Mouse (Mus musculus) liver, embryonic 14.5 days (tissue): ENCODE data around the gene Cbx4. TPM values are rescaled to one million over a fixed set of nuclear protein-coding genes. Genes with fewer than 3 reads are reported as not detected.
A peak's percentile ranks its signal among the peaks of the same experiment; 100 is the strongest.

ENCODE experiments used
- ATAC-seq: fragments of 200-750 bp; cut with Nextera tagmentation; 2 replicates; pipeline ENCODE4 v1.8.0; 2017; ENCODE audit warnings: moderate number of reproducible peaks, mild to moderate bottlenecking, moderate library complexity; ENCODE audit not compliant: insufficient read depth
- DNase-seq, 3 experiments: peaks; one replicate each; pipeline ENCODE4 v3.0.0-alpha.2; 2012 to 2013; ENCODE audit warnings: low read depth in 3 of 3, low spot score in 3 of 3
- H3K27ac ChIP-seq: fragments of 300-500 bp; sonication (generic); 2 replicates; pipeline ENCODE4 v1.5.1; 2014; ENCODE audit warnings: moderate library complexity, mild to moderate bottlenecking, control low read depth, inconsistent platforms
- H3K27me3 ChIP-seq: fragments of 300-500 bp; sonication (generic); 2 replicates; pipeline ENCODE4 v1.6.1; 2014; ENCODE audit warnings: mild to moderate bottlenecking, low read length, moderate library complexity; ENCODE audit not compliant: control insufficient read depth, insufficient read depth
- H3K36me3 ChIP-seq: fragments of 300-500 bp; sonication (generic); replicated peaks from 2 replicates; pipeline ENCODE4 v1.6.1; 2014; ENCODE audit warnings: low read depth; ENCODE audit not compliant: control insufficient read depth, insufficient read depth
- H3K4me1 ChIP-seq, 2 experiments: fragments of 200-500 bp in 1 of 2; fragments of 300-500 bp in 1 of 2; sonication (generic) in 1 of 2; replicated peaks; 2 replicates each; pipeline ENCODE4 v1.6.1; 2012 to 2014; ENCODE audit warnings: antibody characterized with exemption in 1 of 2, inconsistent platforms in 1 of 2, low read length in 1 of 2; ENCODE audit not compliant: control insufficient read depth in 2 of 2, insufficient read depth in 2 of 2
- H3K4me2 ChIP-seq: fragments of 300-500 bp; sonication (generic); 2 replicates; pipeline ENCODE4 v1.6.1; 2014; ENCODE audit warnings: low read depth, mild to moderate bottlenecking, control low read depth, moderate library complexity
- H3K4me3 ChIP-seq, 2 experiments: fragments of 200-500 bp in 1 of 2; fragments of 300-500 bp in 1 of 2; sonication (generic) in 1 of 2; 2 replicates each; pipeline ENCODE4 v1.5.1; 2012 to 2014; ENCODE audit warnings: low read depth in 2 of 2, low read length in 2 of 2, mild to moderate bottlenecking in 2 of 2, control low read depth in 1 of 2, inconsistent platforms in 1 of 2, moderate library complexity in 1 of 2; ENCODE audit not compliant: insufficient read depth in 1 of 2
- H3K9ac ChIP-seq: fragments of 300-500 bp; sonication (generic); replicated peaks from 2 replicates; pipeline ENCODE4 v1.6.1; 2014; ENCODE audit warnings: mild to moderate bottlenecking, control low read depth, moderate library complexity
- H3K9me3 ChIP-seq: fragments of 300-500 bp; sonication (generic); 2 replicates; pipeline ENCODE4 v1.6.1; 2016; ENCODE audit warnings: low read length, mixed read lengths; ENCODE audit not compliant: control insufficient read depth
- CTCF ChIP-seq: IDR thresholded peaks from 2 replicates; pipeline ENCODE4 v1.5.1; 2016; ENCODE audit warnings: antibody characterized with exemption, low read depth, control low read depth
- EP300 ChIP-seq: IDR thresholded peaks from 2 replicates; pipeline ENCODE4 v1.6.1; 2016; ENCODE audit warnings: antibody characterized with exemption, low read depth
- WGBS: fragments of 180-500 bp; shearing (Covaris S2); extraction: QIAGEN DNeasy Blood & Tissue Kit; methylation state at CpG from one replicate; pipeline ENCODE4 v1.1.7; 2014; ENCODE audit not compliant: insufficient replicate concordance; 5-methylcytosine and 5-hydroxymethylcytosine counted together
- polyA plus RNA-seq, 2 experiments: library from polyadenylated mRNA; depleted of rRNA in 1 of 2; stranded (reverse) in 1 of 2; unstranded in 1 of 2; fragments of >200 nt; fragmentation: Nextera tagmentation in 1 of 2; extraction: Ambion mirVana in 1 of 2; gene quantifications; 2 replicates each; pipeline versions ENCODE4 v1.2.1 to v1.2.3; 2012 to 2014

The Cbx4 gene
- polyA plus RNA-seq (2012; rRNA removed): 1.8 and 3.3 TPM in 2 replicates
- 1.6 and 2.0 TPM in 2 replicates for polyA plus RNA-seq (2014; fragmentation: Nextera tagmentation; extraction: Ambion mirVana)

DNA sequence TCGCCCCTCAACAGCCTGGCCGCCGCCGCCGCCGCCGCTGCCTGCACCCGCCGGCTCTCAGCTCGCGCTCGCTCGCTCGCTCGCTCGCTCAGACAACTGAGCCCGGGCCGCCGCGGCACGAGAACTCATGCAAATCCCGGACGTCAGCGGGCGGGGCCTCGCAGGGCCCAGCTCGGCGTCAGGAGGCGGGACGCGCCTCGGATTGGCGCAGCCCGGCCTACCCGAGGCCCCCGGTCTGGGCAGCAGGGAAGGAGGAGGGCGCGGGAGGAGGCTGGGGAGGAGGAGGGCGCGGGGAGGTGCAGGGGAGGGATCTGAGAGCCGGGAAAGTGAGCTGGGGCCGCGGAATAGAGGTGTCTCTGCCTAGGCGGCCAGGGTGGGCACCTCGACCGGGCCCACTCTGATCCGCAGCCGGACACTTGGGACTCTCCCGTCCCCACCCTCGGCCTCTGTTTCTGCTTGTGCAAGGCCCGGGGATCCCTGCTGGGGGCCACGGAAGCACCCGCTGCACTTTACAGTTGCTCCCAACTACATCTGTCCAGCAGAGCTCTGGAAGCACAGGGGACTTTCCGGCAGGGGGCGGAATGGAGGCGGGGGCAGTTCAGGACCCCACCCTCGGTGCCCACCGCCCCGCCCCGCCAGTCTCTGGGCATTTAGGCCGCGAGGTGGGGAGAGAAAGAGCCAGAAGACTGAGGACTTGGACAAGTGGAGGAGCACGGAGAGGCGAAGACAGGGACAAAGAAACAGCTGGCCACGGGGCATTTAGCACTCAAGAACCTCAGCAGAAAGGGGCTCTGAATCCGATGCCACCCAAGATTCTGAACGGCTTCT is at the start of gene Cbx4:
TSS of gene Cbx4 (minus strand) at position 78 of the 828 bp plus-strand sequence.
- no peak for TF ChIP-seq EP300
- TF ChIP-seq CTCF: peak; percentile 50
- H3K9me3 ChIP-seq: no peaks in the 10 kb centered on the region
- peak within 1 kb of the TSS; percentile 77 for H3K4me2 ChIP-seq
- peak within 1 kb of the TSS; percentile 71 to 74 for H3K4me3 ChIP-seq
- peaks cover 0 to 12% of the 10 kb centered on the region in 2 experiments; a peak in 3 of 4 replicates for H3K4me1 ChIP-seq
- DNase-seq (peak; percentile 71 to 72 (median 72)), ATAC-seq (peak; percentile 84)
- peaks cover 61% of the 10 kb centered on the region for H3K27me3 ChIP-seq
- 2% methylated on average over 66 of the region's 67 CpGs for WGBS
- no peaks in the 10 kb centered on the region for H3K36me3 ChIP-seq
- peak within 1 kb of the TSS; percentile 21; the same call in 1 of the 2 replicates for H3K27ac ChIP-seq
- H3K9ac ChIP-seq: peak within 1 kb of the TSS; percentile 62

DNA sequence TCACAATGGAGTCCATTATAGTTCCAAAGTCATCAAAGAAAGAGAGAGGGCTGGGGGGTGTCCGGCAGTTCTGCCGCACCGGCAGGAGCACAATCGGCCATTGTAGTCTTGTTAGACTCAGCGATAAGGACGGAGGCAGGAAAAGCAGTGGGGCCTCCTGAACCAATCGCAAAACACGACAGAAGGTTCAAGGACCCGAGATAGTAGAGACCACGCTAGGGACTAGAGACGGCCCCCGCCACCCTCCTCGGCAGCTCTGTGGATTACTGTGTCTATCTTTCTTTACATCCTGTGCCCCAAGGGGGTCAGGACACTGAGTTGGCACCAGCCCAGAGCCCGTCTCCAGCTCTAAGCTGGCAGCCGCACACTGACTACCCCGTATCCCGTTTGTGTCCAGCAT is 48.6 kb upstream of the Cbx4 start:
- Histone ChIP-seq H3K4me3 (no peak overlapping the region), H3K4me2 (no peak overlapping the region; the same call in 1 of the 2 replicates), H3K4me1 (0 out of 4 replicates have a peak, but pooled peaks cover 0 to 2% of the 10 kb centered on the region in 2 experiments), H3K9ac (no peak overlapping the region), H3K27me3 (no peaks in the 10 kb centered on the region; the same call in 1 of the 2 replicates), H3K9me3 (no peaks in the 10 kb centered on the region), H3K36me3 (no peaks in the 10 kb centered on the region), H3K27ac (no peak overlapping the region)
- 23% methylated on average over 17 of the region's 17 CpGs for WGBS
- peak; percentile 54; the same call in 1 of the 2 replicates for ATAC-seq
- no peak for DNase-seq
- TF ChIP-seq CTCF: no peak
- no peak for TF ChIP-seq EP300

GRCm38 (mm10) chr11:119133437-119134221 is 47.6 kb upstream of the Cbx4 start:
- no peak overlapping the region for H3K27ac ChIP-seq
- H3K4me2 ChIP-seq: no peak overlapping the region
- ATAC-seq: no peak

DNA sequence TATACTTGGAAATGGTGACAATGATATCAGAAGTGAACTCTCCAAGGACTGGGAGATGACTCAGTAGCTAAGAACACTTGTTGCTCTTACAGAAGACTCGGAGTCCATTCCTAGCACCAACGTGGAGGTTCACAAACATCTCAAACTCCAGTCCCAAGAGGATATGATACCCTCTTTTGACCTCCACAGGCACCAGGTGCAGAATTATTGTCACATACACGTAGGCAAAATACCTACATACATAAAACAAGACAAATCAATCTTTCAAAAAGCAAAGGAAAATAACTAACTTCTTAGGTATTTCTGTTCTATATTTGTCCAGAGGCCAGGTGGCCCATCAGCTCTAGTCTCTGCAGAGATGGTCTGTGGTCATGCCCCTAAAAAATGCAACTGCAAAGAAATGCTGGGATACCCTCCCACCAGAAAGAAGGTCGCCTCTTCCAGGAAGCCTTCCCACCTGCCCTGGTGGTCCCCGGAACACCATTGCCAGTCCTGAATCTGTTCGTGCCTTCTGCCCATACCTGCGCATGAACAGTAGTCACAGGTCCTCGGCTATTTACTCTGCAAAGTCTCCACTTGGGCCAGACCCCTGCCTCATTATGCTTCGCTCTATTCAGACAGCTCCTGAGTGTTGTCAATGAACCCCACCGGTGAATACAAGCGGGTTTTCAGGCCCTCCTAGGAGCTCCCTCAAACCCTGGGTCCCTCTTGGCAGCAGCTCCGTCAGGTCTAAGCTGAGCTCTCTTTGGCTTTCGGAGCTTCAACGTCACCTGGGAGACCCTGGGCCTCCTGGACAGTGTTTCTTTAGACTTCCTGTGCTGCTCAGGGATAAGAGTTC is 46.4 kb upstream of the Cbx4 start:
- ATAC-seq (no peak), DNase-seq (no peak)
- H3K4me1 ChIP-seq: peaks cover 0 to 4% of the 10 kb centered on the region in 2 experiments; a peak in 1 of 4 replicates
- 61% methylated on average over 14 of the region's 14 CpGs for WGBS
- no peaks in the 10 kb centered on the region for H3K36me3 ChIP-seq
- H3K4me3 ChIP-seq: no peak overlapping the region
- no peak overlapping the region for H3K27ac ChIP-seq
- no peak overlapping the region for H3K4me2 ChIP-seq
- no peaks in the 10 kb centered on the region; the same call in 1 of the 2 replicates for H3K27me3 ChIP-seq
- TF ChIP-seq EP300 (no peak), CTCF (no peak)
- no peak overlapping the region for H3K9ac ChIP-seq
- H3K9me3 ChIP-seq: no peaks in the 10 kb centered on the region

More at GRCm38 (mm10) chr11:119133437-119134221, 47.6 kb upstream of the Cbx4 start:
- no peak for DNase-seq
- Histone ChIP-seq H3K36me3 (no peaks in the 10 kb centered on the region), H3K9ac (no peak overlapping the region), H3K4me1 (0 out of 4 replicates have a peak, but pooled peaks cover 0 to 2% of the 10 kb centered on the region in 2 experiments), H3K27me3 (no peaks in the 10 kb centered on the region; the same call in 1 of the 2 replicates), H3K9me3 (no peaks in the 10 kb centered on the region), H3K4me3 (no peak overlapping the region)
- TF ChIP-seq EP300: no peak
- TF ChIP-seq CTCF: no peak
- 29% methylated on average over 5 of the region's 5 CpGs for WGBS
